Mouse (Mus musculus) layer of hippocampus, adult 9-10 months (tissue): ENCODE data around the gene Rhox4b.
"Not testable (repeated sequence)": the region's sequence is repeated elsewhere in the genome, so short reads cannot be mapped to it uniquely, and the experiment has no call there.

Source experiments
- DNase-seq: peaks from one replicate; pipeline ENCODE4 v3.0.0; 2022; ENCODE audit warnings: low spot score

Gene Rhox4b

GRCm38 (mm10) chrX:37432194-37432593 is at the start of gene Rhox4b:
Gene Rhox4b, plus strand, starts transcription at chrX:37432494.
- not testable (repeated sequence) for DNase-seq

DNA sequence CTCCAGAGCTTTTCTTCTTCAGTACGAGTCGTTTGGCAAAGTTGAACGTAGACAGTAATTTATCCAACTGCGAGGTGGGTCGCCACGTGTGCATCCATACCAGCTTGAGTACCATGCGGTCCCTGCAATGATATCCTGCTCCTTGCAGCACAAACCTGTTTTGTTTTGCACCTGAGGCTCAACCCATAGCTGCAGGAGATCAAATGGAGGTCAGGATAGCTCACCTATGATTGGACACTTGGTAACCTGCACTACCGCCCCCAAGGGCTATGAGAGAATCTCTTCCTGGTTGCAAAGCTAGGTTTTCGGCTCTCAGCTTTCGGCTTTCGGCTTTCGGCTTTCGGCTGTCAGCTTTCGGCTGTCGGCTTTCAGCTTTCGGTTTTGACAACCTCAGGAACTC is 41.7 kb upstream of the Rhox4b start, which contains the start of gene Rhox4a2:
TSS of gene Rhox4a2 (plus strand) at position 301 of the 400 bp plus-strand sequence.
- not testable (repeated sequence) for DNase-seq

GRCm38 (mm10) chrX:37411767-37412166 is 20.5 kb upstream of the Rhox4b start, which contains the start of gene Rhox2b:
Gene Rhox2b, plus strand, starts transcription at chrX:37412067.
- DNase-seq: not testable (repeated sequence)

DNA sequence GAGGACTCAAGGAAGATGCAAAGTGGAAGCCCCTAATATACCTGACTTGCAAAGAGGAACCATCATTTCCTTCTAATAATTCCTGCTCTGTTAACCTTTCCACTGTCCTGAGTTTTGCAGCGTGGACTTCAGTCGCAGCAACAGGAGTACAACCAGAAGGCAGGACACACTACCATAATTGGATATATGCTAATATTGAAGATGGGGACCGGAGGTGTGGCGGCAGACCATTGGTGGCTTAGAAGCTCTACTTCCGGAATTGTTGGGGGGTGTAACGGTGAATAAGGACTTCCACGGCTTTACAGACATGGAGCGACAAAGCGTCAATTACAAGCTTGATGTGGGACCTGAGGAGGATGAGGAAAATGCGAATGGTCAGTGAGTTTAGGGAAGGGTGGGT is 21.1 kb downstream of the Rhox4b start, which contains the start of gene Rhox2c:
TSS of gene Rhox2c (plus strand) at position 301 of the 400 bp plus-strand sequence.
- DNase-seq: not testable (repeated sequence)

- DNase-seq: not testable (repeated sequence)
These were observed 26.0 kb downstream of the Rhox4b start, which contains the start of gene Rhox3c for GRCm38 (mm10) chrX:37458285-37458684. Gene Rhox3c, plus strand, starts transcription at chrX:37458585.

- not testable (repeated sequence) for DNase-seq
These were observed 47.7 kb downstream of the Rhox4b start, which contains the start of gene Rhox4c for GRCm38 (mm10) chrX:37480037-37480436. Gene Rhox4c, plus strand, starts transcription at chrX:37480337.
